Comparison of ENCODE assay signal across 16 mouse cellular contexts in genomic region chr4:126436268-126436667, GRCm38 (mm10). TPM values are rescaled to one million over a fixed set of nuclear protein-coding genes. Genes with fewer than 3 reads are reported as not detected.
DNase-seq lines count a peak whose midpoint lies in the region; ATAC-seq and TF ChIP-seq lines count a peak whose summit lies in the region.
"Had no signal": no experiment of that assay in that cellular context is flagged by ENCODE, and none has a peak within 500 bp of the region (broad histone marks: within the 10 kb centered on the region; RNA-seq: fewer than 3 reads in every experiment).

No protein-coding gene starts in this region.

- TF ChIP-seq CTCF in layer of hippocampus, adult 2 months (conservative IDR thresholded peaks at IDR 0.05), result no peak
- TF ChIP-seq CTCF in gastrocnemius, adult 2 months (IDR thresholded peaks at IDR 0.05), result no peak

- peak overlapping the region; percentile 68 for H3K27ac ChIP-seq in layer of hippocampus, adult 2 months
- H3K27ac ChIP-seq in gastrocnemius, adult 2 months, result no peak overlapping the region
- H3K27ac ChIP-seq: embryonic facial prominence, embryonic 15.5 days; heart, adult 2 months; limb, embryonic 15.5 days had no signal

- intact Hi-C loops in gastrocnemius, adult 2 months (cut with DNase I), result no loop called here

- no peak for ATAC-seq in cerebellum, adult (ENCODE audit: insufficient number of reproducible peaks, low FRiP score, low TSS enrichment)

- peak; percentile 21 for DNase-seq in cerebellum, adult 11 months
- peak; percentile 29 to 39 for DNase-seq in layer of hippocampus, adult 2 months (ENCODE audit: low spot score in 2 of 2)
- no peak for DNase-seq in layer of hippocampus, adult 9-10 months (ENCODE audit: low spot score)
- DNase-seq in right cerebral cortex, postnatal 4 days, result peak; percentile 53
- DNase-seq in right cerebral cortex, adult 18-20 months, result no peak
- DNase-seq in yolk sac, embryonic 10.5 days (ENCODE audit: low spot score), result peak; percentile 30
- DNase-seq in gastrocnemius, adult 2 months, result no peak
- DNase-seq: adrenal gland, postnatal 25 days; heart, adult 2 months; heart, postnatal 4 days; kidney, adult 8-10 months; lung, embryonic 14.5 days; thymus, postnatal 14 days had no signal

- no peak overlapping the region for H3K4me3 ChIP-seq in layer of hippocampus, adult 2 months
- no peak overlapping the region for H3K4me3 ChIP-seq in gastrocnemius, adult 2 months
- H3K4me3 ChIP-seq: embryonic facial prominence, embryonic 15.5 days; heart, adult 2 months; limb, embryonic 15.5 days had no signal

RNA-seq across cellular contexts. Expression of gene Ago3, which starts 6.9 kb away (rescaled TPM):
- total RNA-seq in layer of hippocampus, adult 2 months (2021), result 10 to 100 TPM; 39.3 to 50.5 TPM
- 10 to 100 TPM in 1 of 2 experiments, 1 to 10 TPM in 1; 7.6 to 11.6 TPM for total RNA-seq in gastrocnemius, adult 2 months (2021)

RNA-seq across cellular contexts. Expression of gene Ago1, which starts 32.1 kb away (rescaled TPM):
- total RNA-seq in layer of hippocampus, adult 2 months (2021), result 10 to 100 TPM; 63.1 to 64.0 TPM
- total RNA-seq in gastrocnemius, adult 2 months (2021), result 1 to 10 TPM; 6.6 to 7.9 TPM

Comparison
In these comparisons a context has a peak if more than half of its experiments do, and no peak if none do; other contexts are left out.
1. DNase-seq: peak in cerebellum, adult 11 months (single experiment), layer of hippocampus, adult 2 months (2 of 2), right cerebral cortex, postnatal 4 days (single experiment) and yolk sac, embryonic 10.5 days (single experiment); none in layer of hippocampus, adult 9-10 months (single experiment), right cerebral cortex, adult 18-20 months (single experiment) and gastrocnemius, adult 2 months (single experiment).
2. RNA of gene Ago1, which starts 32.1 kb away (total RNA-seq): 63.1 to 64.0 TPM in layer of hippocampus, adult 2 months; 6.6 to 7.9 TPM in gastrocnemius, adult 2 months; every median in the first group is over 4 times any median in the second.